Mouse (Mus musculus): ENCODE measurements around the gene Gm28230. TPM values are rescaled to one million over a fixed set of nuclear protein-coding genes. Genes with fewer than 3 reads are reported as not detected.
A peak's percentile ranks its signal among the peaks of the same experiment; 100 is the strongest.

Gene Gm28230
- polyA plus RNA-seq, 1 experiment from 2014 or later: not detected

DNA sequence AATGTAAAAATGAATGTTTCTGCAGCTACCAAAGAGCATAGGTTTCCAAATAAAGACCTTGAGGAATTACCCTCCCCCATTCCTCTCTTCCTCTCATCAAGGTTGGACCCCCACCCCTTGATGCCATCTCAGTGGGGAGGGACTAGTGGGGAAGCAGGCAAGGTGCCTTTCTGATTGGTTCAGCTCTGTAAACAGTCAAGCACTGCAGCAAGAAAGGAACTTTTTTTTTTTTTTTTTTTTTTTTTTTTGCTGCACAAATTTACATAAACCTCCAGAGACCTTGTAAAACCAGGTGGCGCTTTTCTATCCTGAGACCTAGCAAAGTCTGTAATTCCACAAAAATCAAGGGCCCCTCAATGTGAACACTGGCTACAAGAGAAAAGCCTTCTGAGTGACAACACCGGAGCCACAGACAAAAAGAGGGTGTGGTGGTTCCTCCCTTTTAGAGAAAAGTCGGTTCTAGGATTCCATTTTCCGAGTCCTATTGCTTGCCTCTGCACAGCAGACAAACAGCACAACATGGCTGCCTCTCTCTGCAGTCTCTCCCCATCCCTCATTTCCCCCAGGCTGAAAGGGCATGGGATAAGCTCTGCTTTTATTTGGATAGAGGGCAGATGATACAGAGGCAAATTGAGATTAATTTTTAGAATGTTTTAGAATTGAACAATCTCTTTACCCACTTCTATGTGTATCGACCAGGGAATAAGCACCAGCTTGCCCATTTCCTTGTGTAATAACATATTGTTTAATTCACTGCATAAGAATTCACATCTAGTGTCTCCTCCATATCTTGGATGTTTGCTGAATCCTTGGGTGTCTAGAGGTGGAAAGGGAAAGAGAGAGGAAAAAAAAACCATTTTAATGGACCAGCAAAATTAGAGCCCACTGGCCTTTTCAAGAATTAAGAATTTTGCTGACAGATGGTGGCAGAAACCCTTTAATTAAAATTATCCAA is 16.8 kb upstream of the Gm28230 start:
- Histone ChIP-seq H3K4me2 (ENCODE audit: low read depth, low read length) (no peak overlapping the region), H3K36me3 (ENCODE audit: control insufficient read depth, insufficient read depth, low read length) (no peaks in the 10 kb centered on the region), H3K9ac (ENCODE audit: low read depth, low read length) (no peak overlapping the region), H3K9me3 (ENCODE audit: control insufficient read depth, low read length) (no peaks in the 10 kb centered on the region), H3K27me3 (replicated peaks; ENCODE audit: control insufficient read depth, insufficient read depth, low read length) (peaks cover 64% of the 10 kb centered on the region), H3K4me1 (ENCODE audit: control insufficient read depth, insufficient read depth, low read length) (peaks cover 9% of the 10 kb centered on the region), H3K4me3 (ENCODE audit: low read length) (no peak overlapping the region), H3K27ac (ENCODE audit: low read length) (no peak overlapping the region)
- 17% methylated on average over 5 of the region's 5 CpGs for WGBS
- ATAC-seq: no peak

DNA sequence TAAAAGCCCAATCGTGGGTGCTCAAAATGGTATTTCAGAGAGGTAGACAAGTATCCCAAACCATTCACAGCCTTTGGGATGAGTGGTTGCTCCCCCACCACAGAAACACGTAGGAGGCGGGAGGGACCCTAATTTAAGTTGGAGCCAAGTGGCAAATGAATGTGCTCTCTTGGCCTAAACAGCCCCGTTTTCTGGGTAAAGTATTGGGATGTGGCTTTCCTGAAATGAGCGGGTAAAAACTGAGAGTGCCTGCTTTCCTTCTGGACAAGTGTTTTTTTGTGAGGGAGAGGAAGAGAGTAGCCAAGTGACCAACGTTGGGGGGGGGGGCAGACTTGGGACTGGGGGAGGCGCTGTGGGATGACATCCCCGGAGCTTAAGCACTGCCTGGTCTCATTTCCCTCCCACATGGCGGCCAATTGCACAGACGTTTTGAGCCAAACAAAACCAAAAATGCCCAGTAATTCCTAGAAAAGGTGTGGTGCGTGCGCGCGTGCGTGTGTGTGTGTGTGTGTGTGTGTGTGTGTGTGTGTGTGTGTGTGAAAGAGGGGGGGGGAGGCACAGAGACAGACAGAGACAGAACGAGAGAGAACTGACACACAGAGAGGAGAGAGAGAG is 15.5 kb upstream of the Gm28230 start:
- peak overlapping the region; percentile 33; the same call in 1 of the 2 replicates for H3K9ac ChIP-seq (ENCODE audit: low read depth, low read length)
- H3K27ac ChIP-seq (ENCODE audit: low read length): no peak overlapping the region
- peaks cover 7% of the 10 kb centered on the region; the same call in 1 of the 2 replicates for H3K4me1 ChIP-seq (ENCODE audit: control insufficient read depth, insufficient read depth, low read length)
- peak overlapping the region; percentile 66 for H3K4me3 ChIP-seq (ENCODE audit: low read length)
- no peaks in the 10 kb centered on the region for H3K36me3 ChIP-seq (ENCODE audit: control insufficient read depth, insufficient read depth, low read length)
- ATAC-seq: no peak
- H3K9me3 ChIP-seq (ENCODE audit: control insufficient read depth, low read length): no peaks in the 10 kb centered on the region
- peak overlapping the region; percentile 43 for H3K4me2 ChIP-seq (ENCODE audit: low read depth, low read length)
- 3% methylated on average over 16 of the region's 16 CpGs for WGBS
- peaks cover 54% of the 10 kb centered on the region for H3K27me3 ChIP-seq (replicated peaks; ENCODE audit: control insufficient read depth, insufficient read depth, low read length)

DNA sequence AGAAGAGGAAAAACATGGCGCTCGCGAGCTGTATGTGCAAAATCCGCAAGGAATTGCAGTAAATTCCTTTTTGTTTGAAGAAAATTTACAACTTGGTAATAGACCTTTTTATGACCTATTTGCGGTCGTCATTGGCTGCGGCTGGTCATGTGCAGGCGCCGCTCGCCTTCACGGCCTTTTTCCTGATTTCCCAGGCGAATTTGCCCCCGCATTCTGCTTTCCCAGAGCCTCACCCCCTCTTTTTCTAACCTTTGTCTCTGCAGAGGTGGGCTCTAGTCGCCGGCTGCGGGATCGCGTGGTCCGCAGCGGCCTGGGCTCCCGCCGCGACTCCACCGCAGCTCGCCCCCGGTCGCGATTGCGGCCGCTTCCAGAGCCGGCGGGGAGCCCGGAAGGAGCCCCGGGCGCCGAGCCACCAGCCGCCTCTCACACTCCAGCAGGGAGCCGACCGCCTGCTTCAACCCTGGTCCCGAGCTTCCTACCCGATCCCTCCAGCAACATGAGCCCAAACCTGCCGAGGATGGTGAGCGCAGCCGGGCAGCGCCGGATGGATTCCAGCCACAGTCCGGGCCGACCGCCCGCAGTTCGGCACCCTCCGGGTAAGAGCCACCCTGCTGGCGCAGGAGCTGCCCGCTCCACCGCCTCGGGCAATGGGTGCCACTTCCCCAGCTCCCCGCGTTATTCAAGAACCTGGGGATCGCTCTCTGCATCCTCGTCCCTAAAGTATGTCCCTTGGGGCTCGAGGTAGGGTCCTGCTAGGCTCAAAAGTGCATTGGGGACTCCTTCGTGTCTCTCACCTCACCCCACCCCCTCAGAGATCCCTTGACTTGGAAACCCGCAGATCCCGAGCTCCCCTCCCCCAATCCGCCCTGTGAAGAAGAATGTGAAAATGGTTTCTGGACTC is 14.6 kb upstream of the Gm28230 start, which contains the start of the genes Hoxd3 and Hoxd4:
TSS of gene Hoxd3 (plus strand) at position 207 of the 901 bp plus-strand sequence.
TSS of gene Hoxd4 (plus strand) at position 209 of the 901 bp plus-strand sequence.
- Histone ChIP-seq H3K9me3 (ENCODE audit: control insufficient read depth, low read length) (no peaks in the 10 kb centered on the region), H3K9ac (ENCODE audit: low read depth, low read length) (peak within 1 kb of the TSS; percentile 76), H3K27ac (ENCODE audit: low read length) (peak within 1 kb of the TSS; percentile 82), H3K36me3 (ENCODE audit: control insufficient read depth, insufficient read depth, low read length) (no peaks in the 10 kb centered on the region), H3K4me1 (ENCODE audit: control insufficient read depth, insufficient read depth, low read length) (peaks cover 7% of the 10 kb centered on the region; the same call in 1 of the 2 replicates), H3K4me3 (ENCODE audit: low read length) (peak within 1 kb of the TSS; percentile 66), H3K27me3 (replicated peaks; ENCODE audit: control insufficient read depth, insufficient read depth, low read length) (peaks cover 49% of the 10 kb centered on the region), H3K4me2 (ENCODE audit: low read depth, low read length) (peak within 1 kb of the TSS; percentile 60)
- WGBS: under 1% methylated on average over 65 of the region's 65 CpGs
- ATAC-seq: peak; percentile 54

DNA sequence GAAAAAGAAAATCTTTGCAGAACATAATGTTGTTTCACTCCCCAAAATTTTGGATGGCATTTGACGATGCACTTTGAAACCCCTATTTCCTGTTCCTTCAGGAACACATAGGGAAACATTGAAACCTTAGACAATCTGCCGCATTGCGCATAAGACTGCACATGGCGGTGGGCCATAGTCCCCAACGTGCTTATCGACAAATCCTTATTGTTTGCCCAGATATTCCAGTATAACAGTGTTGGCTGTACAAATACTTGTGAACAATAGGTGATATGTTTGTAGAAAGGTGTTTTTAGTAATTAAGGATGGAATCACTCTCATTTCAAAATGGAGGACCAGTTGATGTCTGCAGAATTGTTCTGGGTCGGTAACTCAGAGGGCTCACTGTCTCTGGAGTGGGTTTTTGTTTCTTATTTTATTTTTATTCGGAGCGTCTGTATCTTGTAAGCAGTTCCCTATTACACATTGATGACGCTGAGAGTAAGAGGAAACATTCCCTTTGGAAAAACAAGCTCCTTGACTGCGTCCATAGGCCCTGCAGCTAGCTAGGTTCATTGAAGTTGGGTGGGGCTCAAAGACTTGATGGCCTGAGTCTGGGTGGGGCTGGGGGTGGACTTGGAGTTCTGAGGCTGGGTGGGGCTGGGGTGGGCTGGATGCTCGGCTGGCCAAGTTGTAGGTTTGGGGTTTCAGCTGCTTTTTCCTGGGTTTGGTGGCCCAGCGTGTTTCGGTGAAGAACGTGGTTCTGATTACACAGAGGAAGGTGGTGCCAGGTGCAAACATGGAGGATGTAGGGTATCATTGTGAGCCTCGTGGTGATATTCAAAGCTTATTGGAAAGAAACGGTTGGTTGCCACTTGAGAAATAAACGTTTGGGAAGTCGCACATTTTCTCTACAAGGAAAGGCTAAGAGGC is 13.0 kb upstream of the Gm28230 start:
- H3K4me1 ChIP-seq (ENCODE audit: control insufficient read depth, insufficient read depth, low read length): peaks cover 7% of the 10 kb centered on the region; the same call in 1 of the 2 replicates
- no peak for ATAC-seq
- H3K27me3 ChIP-seq (replicated peaks; ENCODE audit: control insufficient read depth, insufficient read depth, low read length): peaks cover 40% of the 10 kb centered on the region
- WGBS: 20% methylated on average over 19 of the region's 19 CpGs
- H3K9me3 ChIP-seq (ENCODE audit: control insufficient read depth, low read length): no peaks in the 10 kb centered on the region
- no peak overlapping the region for H3K9ac ChIP-seq (ENCODE audit: low read depth, low read length)
- H3K36me3 ChIP-seq (ENCODE audit: control insufficient read depth, insufficient read depth, low read length): no peaks in the 10 kb centered on the region
- peak overlapping the region; percentile 56 for H3K4me2 ChIP-seq (ENCODE audit: low read depth, low read length)
- H3K27ac ChIP-seq (ENCODE audit: low read length): no peak overlapping the region
- peak overlapping the region; percentile 66 for H3K4me3 ChIP-seq (ENCODE audit: low read length)

DNA sequence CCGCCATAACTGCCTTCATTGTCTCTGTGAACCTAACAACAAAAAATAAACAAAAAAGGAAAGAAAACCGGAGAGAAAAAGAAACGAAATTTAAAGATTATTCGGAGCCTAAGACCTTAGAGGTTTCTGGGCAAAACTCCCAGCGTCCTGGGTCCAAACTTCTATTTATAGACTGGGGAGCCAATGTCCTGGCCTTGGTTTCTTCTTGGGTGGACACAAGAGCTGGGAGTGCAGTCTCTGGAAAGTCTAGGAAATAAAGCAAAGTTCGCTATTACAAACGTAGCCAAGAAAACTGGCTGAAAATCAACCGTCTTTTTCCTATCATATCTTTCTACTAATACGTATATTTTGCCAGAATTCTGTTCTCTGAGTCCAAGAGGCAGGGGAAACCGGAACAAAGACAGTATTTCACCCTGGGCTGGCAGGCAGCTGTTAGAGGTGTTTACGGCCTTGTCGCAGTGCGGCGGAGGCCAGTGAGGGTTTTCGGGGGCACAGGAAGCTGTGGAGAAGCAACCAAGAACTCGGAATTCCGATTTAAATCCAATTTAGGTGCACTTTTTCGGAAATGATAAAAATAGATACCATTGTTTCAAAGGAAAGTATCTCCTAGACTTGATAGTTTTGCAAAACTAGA is 12.3 kb upstream of the Gm28230 start:
- H3K4me2 ChIP-seq (ENCODE audit: low read depth, low read length): peak overlapping the region; percentile 56
- peaks cover 7% of the 10 kb centered on the region; the same call in 1 of the 2 replicates for H3K4me1 ChIP-seq (ENCODE audit: control insufficient read depth, insufficient read depth, low read length)
- peaks cover 33% of the 10 kb centered on the region for H3K27me3 ChIP-seq (replicated peaks; ENCODE audit: control insufficient read depth, insufficient read depth, low read length)
- no peaks in the 10 kb centered on the region for H3K36me3 ChIP-seq (ENCODE audit: control insufficient read depth, insufficient read depth, low read length)
- ATAC-seq: no peak
- no peak overlapping the region for H3K9ac ChIP-seq (ENCODE audit: low read depth, low read length)
- H3K9me3 ChIP-seq (ENCODE audit: control insufficient read depth, low read length): no peaks in the 10 kb centered on the region
- H3K27ac ChIP-seq (ENCODE audit: low read length): peak overlapping the region; percentile 33; the same call in 1 of the 2 replicates
- H3K4me3 ChIP-seq (ENCODE audit: low read length): peak overlapping the region; percentile 11; the same call in 1 of the 2 replicates
- WGBS: 20% methylated on average over 18 of the region's 18 CpGs

DNA sequence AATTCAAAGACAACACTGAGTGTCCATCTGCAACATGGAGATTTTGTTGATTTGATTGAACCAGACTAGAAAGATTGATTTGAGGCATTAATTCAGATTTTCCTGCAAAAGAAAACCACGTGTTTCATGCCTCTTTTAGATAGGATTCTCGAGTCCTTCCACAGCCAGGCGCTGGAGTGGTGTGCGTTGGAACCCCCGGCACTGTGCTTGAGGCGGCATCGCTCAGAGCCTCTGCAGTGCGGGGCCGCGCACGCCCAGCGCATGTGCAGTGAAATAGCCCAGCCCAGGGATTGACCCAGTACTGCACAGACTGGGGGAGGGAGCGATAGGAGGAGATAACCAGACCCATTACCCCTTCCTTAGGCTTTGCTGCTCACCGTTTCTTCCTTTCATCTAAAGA is 11.6 kb upstream of the Gm28230 start:
- Histone ChIP-seq H3K9ac (ENCODE audit: low read depth, low read length) (no peak overlapping the region), H3K4me2 (ENCODE audit: low read depth, low read length) (peak overlapping the region; percentile 56), H3K9me3 (ENCODE audit: control insufficient read depth, low read length) (no peaks in the 10 kb centered on the region), H3K4me1 (ENCODE audit: control insufficient read depth, insufficient read depth, low read length) (peaks cover 7% of the 10 kb centered on the region; the same call in 1 of the 2 replicates), H3K27me3 (replicated peaks; ENCODE audit: control insufficient read depth, insufficient read depth, low read length) (peaks cover 31% of the 10 kb centered on the region), H3K27ac (ENCODE audit: low read length) (peak overlapping the region; percentile 33; the same call in 1 of the 2 replicates), H3K36me3 (ENCODE audit: control insufficient read depth, insufficient read depth, low read length) (no peaks in the 10 kb centered on the region), H3K4me3 (ENCODE audit: low read length) (peak overlapping the region; percentile 11)
- WGBS: 5% methylated on average over 14 of the region's 14 CpGs
- peak; percentile 60 for ATAC-seq

DNA sequence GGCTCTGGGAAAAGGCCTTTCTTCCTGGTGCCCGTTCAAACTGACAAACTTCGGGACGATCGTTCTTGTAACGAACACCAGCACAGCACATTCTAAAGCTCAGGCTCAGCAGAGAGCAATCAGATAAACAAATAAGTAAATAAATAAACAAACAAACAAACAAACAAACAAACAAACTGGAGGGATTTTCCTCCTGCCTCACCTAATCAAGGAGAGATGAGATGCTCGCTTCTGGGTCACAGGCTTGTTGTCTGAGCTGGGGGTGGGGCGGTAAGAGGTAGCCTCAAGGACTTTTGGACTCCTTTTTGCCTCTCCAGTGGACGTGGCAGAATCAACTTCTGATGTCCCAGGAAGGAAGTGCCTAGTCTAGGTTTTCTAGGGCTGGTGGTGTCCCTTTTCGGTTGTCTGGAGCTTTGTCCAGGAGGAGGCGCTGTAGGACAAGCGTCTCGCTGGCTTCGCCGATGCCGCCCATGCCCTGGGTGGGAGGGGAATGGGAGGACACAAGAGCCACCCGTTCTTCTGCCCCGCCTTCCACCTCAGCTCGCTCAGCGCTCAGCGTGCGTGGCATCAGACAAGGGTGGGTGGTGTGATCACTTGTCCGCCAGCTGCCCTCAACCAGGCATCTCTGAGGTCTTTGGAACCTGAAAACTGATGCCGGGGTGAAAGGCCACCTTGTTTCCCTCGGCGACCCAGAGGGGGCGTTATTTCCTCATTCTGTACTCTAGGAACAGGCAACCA is 10.9 kb upstream of the Gm28230 start:
- Histone ChIP-seq H3K36me3 (ENCODE audit: control insufficient read depth, insufficient read depth, low read length) (no peaks in the 10 kb centered on the region), H3K9ac (ENCODE audit: low read depth, low read length) (no peak overlapping the region), H3K27me3 (replicated peaks; ENCODE audit: control insufficient read depth, insufficient read depth, low read length) (peaks cover 28% of the 10 kb centered on the region), H3K4me2 (ENCODE audit: low read depth, low read length) (peak overlapping the region; percentile 56), H3K9me3 (ENCODE audit: control insufficient read depth, low read length) (no peaks in the 10 kb centered on the region), H3K4me3 (ENCODE audit: low read length) (peak overlapping the region; percentile 29), H3K4me1 (ENCODE audit: control insufficient read depth, insufficient read depth, low read length) (peaks cover 7% of the 10 kb centered on the region; the same call in 1 of the 2 replicates), H3K27ac (ENCODE audit: low read length) (no peak overlapping the region)
- peak; percentile 66 for ATAC-seq
- WGBS: 3% methylated on average over 26 of the region's 26 CpGs
